Mouse (Mus musculus) CD8-positive naive resting alpha-beta T cell, adult 57 days (primary cell): Measurements from ENCODE around the gene Cbr3. TPM values are rescaled to one million over a fixed set of nuclear protein-coding genes. Genes with fewer than 3 reads are reported as not detected.

Experiments used
- total RNA-seq: library from RNA; stranded (reverse); gene quantifications from one replicate; pipeline ENCODE4 v1.2.4, GENCODE M21; 2023

The Cbr3 gene
- not detected for total RNA-seq

DNA sequence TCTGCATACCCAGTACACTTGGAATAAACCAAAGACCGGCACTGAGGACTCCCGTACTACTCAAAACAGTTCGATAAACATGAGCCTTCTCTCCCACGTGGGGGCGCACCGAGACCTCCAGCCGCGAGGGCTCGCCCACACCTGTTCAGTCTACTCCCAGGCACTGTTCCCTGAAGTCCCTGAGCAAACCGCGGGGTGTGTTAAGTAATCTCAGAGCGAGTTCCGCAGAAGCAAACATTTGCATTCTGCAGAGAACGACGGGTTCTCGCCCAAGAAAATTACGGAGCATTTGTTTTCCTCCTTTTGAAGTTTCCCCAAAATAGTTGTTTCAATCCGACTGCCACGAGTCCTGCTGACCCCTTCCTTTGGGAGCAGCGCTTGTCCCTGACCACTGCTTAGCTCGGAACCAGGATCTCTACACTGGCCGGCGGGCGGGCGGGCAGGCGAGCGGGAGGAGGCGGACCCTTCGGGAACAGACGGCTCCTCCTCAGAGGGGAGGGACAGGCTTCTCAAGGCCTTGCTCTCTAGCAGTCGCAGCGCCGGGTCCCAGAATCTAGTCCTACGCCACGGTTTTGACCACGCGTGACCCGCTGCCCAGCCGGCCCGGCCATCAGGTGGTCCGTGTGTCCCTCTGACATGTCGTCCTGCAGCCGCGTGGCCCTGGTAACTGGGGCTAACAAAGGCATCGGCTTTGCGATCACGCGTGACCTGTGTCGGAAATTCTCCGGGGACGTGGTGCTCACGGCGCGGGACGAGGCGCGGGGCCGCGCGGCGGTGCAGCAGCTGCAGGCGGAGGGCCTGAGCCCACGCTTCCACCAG is at the start of gene Cbr3:
TSS of gene Cbr3 (plus strand) at position 527 of the 819 bp plus-strand sequence.

DNA sequence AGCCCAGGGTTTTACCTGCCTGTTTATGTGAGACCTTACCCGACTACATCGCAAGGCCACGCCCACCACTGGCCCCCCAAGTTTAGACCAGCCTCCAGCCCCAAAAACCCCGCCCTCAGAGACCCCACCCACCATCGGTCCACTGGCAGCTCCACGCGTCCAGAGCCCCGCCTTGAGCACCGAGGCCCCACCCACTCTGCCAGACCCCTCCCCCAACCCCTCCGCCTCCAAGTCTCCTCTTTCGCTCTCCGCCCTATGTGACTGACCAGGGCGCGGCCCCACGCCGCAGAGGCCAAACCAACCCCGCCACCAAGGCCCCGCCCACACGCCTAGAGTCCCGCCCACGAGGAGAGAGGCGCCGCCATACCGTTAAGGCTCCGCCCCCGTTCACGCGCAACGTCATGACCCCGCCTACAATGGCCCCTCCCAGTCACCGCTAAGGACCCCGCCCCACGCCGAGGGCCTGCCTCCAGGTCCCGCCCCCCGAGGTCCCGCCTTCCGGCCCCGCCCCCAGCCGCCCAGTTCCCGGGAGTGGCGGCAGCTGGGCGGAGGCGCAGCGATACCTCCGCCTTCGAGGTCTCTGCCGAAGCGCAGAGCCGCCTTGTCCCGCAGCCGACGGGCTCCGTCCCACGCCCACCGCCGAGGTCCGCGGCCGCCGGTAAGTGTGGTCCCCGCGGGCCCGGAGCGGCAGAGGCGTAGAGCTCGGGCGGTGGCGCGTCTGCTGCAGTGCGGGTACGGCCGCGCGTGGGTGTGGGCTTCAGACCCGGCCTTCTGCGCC is 28.6 kb downstream of the Cbr3 start, which contains the start of gene Dop1b:
TSS of gene Dop1b (plus strand) at position 494 of the 778 bp plus-strand sequence.

Other genes with a start within 250 kb of the Cbr3 start
- gene Setd4, start 79.2 kb upstream of the Cbr3 start, total RNA-seq, result 23.0 TPM
- 23.9 TPM for gene Cbr1, start 77.4 kb upstream of the Cbr3 start, total RNA-seq
- gene Gm5678, start 55.1 kb upstream of the Cbr3 start, total RNA-seq, result 1.1 TPM
- 56.6 TPM for gene Dop1b, start 28.7 kb downstream of the Cbr3 start, total RNA-seq
- 122 TPM for gene Morc3, start 148.9 kb downstream of the Cbr3 start, total RNA-seq
- 10.6 TPM for gene Chaf1b, start 200.7 kb downstream of the Cbr3 start, total RNA-seq